Mouse (Mus musculus): ENCODE results near the gene Tmem116.

DNA sequence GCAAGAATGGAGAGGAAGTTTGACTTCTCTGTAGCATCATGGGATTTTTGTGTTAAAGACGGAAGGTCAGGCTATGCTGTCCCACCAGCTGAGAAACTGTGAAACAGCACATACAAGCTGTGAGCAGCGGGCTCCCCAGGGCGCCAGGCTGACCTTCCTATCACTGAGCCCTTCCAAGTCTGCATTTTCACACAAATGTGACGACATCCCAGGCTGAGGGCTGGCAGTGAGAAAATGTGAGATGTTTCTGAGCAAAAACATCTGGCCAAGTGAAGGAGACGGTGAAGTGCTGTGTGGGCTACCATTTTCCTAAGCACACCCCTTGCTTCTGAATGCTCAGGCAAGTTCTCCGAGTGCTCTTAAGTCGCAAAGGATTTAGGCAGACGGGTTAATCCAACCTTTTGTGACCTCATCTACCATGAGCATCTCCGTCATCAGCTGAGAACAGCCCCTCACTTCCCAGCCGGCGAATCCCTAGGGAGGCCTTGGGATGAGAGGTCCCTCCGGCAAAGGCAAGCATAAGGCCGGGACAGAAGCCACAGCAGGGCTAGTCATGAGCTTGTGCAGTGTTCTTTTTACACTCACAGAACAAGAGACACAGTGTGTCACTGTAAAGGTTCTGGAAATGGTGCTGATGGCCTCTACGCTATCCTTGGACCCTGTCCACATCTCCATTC is 74.2 kb downstream of the Tmem116 start:
- TF ChIP-seq CTCF (IDR thresholded peaks at IDR 0.05; ENCODE audit: low read depth) = no peak
- TF ChIP-seq EP300 (IDR thresholded peaks at IDR 0.05; ENCODE audit: low read depth) = no peak
